Mouse (Mus musculus) lung, adult 2 months (tissue): ENCODE measurements at regions not wholly inside any gene's neighbourhood (a gene's known extent, or its start where the extent isn't known, plus 50 kb on each side); places are given as distances from the start of the nearest gene placed in this dataset.

Experiments used
- CTCF ChIP-seq: fragments of 200-500 bp; IDR thresholded peaks from 2 replicates; pipeline ENCODE4 v1.5.1; 2011; ENCODE audit warnings: mild to moderate bottlenecking, low read length, control low read depth; ENCODE audit not compliant: insufficient read depth
- POLR2A ChIP-seq: fragments of 200-500 bp; IDR thresholded peaks from 2 replicates; pipeline ENCODE4 v1.6.1; 2011; ENCODE audit warnings: low read depth, mild to moderate bottlenecking, control low read depth, low read length, borderline replicate concordance; ENCODE audit errors: extremely low read depth

- TF ChIP-seq POLR2A (no peak), CTCF (no peak)
Measured at GRCm38 (mm10) chr14:66457300-66457699, 448.3 kb upstream of the Gulo start.
